Mouse (Mus musculus) E14TG2a.4 (cell line): ENCODE results near the gene Lst1.
A peak's percentile ranks its signal among the peaks of the same experiment; 100 is the strongest.

Experiments used
- H3K27me3 ChIP-seq: 2 replicates; pipeline ENCODE4 v1.6.1; 2014; ENCODE audit warnings: low read length, control low read depth; ENCODE audit not compliant: insufficient read depth
- H3K36me3 ChIP-seq: 2 replicates; pipeline ENCODE4 v1.6.1; 2014; ENCODE audit warnings: low read length, control low read depth; ENCODE audit not compliant: insufficient read depth
- H3K4me1 ChIP-seq: replicated peaks from 2 replicates; pipeline ENCODE4 v1.6.1; 2014; ENCODE audit warnings: low read depth, low read length, control low read depth
- H3K4me3 ChIP-seq: replicated peaks from 2 replicates; pipeline ENCODE4 v1.5.1; 2014; ENCODE audit warnings: mild to moderate bottlenecking, low read length
- H3K9me3 ChIP-seq: 2 replicates; pipeline ENCODE4 v1.6.1; 2014; ENCODE audit warnings: low read length, control low read depth
- CTCF ChIP-seq: conservative IDR thresholded peaks from 2 replicates; pipeline ENCODE4 v1.5.1; 2014; ENCODE audit warnings: low read length
- NANOG ChIP-seq: IDR thresholded peaks from 2 replicates; pipeline ENCODE4 v1.6.1; 2014; ENCODE audit warnings: borderline replicate concordance, low read length, mixed read lengths
- POU5F1 ChIP-seq: IDR thresholded peaks from 2 replicates; pipeline ENCODE4 v1.6.1; 2014; ENCODE audit warnings: low read length, borderline replicate concordance

Gene Lst1

DNA sequence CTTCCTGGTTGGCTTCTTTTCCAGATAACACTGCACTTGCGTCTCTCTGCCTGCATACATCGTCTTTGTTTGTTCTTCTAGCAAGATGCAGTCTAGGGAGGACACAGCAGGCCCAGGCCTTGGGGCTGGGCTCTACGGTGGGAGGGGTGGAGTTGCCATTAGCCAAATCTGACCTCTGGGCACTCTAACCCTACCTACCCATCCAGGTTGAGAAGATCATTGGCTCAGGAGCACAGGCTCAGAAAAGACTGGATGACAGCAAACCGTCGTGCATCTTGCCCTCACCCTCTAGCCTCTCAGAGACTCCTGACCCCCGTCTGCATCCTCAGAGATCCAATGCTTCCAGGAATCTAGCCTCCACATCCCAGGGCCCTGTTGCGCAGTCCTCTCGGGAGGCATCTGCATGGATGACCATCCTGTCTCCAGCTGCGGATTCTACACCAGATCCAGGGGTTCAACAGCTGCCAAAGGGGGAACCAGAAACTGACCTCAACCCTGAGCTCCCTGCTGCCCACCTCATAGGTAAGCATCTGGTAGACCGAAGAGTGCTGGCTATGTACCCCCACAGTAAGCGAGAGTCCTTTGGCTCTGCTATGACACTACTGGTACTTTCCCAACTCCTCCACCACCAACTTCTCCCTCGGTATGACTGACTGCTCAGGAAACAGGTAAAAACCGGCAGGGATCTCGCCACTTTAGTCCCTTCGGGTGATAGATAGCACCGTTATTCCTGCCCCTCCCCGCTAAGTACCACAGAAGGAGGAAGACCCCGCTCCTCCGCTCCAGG lies 6.8 kb upstream of the Lst1 start:
- TF ChIP-seq NANOG (no peak), CTCF (no peak), POU5F1 (no peak)
- H3K9me3 ChIP-seq = 0 out of 2 replicates have a peak, but pooled peaks cover 5% of the 10 kb centered on the region
- H3K27me3 ChIP-seq = peaks cover 76% of the 10 kb centered on the region
- H3K36me3 ChIP-seq = no peaks in the 10 kb centered on the region
- H3K4me1 ChIP-seq = peaks cover 39% of the 10 kb centered on the region
- peak overlapping the region; percentile 73 for H3K4me3 ChIP-seq

DNA sequence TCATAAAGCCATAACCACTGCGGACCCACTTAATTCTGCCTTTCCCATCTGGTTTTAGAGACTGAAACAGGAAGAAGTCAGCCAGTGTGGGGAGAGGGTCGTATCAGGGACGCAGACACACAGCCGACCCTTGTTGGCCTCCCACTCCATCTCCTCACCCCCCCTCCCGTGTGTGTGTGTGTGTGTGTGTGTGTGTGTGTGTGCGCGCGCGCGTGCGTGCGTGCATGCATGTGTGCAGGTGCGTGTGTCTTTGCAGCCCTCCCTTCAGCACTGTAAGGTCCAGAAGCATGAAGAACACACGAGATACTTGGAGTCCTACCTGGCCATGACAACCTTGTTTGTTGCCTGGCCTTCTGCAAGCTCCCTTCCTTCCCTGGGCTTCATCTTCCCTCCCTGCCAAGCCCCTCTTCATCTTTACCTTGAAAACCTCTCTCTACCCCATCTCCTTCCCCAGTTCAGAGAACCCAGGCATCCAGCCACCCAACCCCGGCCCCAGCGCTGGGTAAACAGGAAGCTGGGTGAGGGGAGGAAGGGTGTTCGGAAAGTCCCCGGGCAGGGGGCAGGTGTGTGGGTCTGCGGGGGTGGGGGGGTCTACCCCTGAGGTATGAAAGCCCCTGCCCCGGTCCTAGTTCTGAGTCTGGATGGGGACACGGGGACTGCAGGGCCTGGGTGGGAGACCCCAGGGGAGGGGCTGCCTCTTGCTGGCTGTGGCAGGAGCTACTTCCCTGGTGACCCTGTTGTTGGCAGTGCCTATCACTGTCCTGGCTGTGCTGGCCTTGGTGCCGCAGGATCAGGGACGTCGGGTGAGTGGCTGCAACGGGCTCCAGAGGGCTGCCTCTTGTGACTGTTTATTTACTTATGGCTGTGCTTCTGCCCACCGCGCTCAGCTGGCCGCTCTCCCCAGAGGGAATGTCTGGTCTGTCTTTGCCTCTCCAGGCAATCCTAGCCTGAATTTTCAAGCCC lies 5.9 kb upstream of the Lst1 start, which contains the start of gene Ltb:
Gene Ltb, plus strand, starts transcription at position 559 of the 963 bp plus-strand sequence.
- no peaks in the 10 kb centered on the region for H3K36me3 ChIP-seq
- H3K9me3 ChIP-seq = 0 out of 2 replicates have a peak, but pooled peaks cover 5% of the 10 kb centered on the region
- H3K4me1 ChIP-seq = peaks cover 45% of the 10 kb centered on the region
- H3K4me3 ChIP-seq = peak within 1 kb of the TSS; percentile 73
- TF ChIP-seq NANOG (no peak), POU5F1 (no peak), CTCF (no peak)
- H3K27me3 ChIP-seq = peaks cover 70% of the 10 kb centered on the region

DNA sequence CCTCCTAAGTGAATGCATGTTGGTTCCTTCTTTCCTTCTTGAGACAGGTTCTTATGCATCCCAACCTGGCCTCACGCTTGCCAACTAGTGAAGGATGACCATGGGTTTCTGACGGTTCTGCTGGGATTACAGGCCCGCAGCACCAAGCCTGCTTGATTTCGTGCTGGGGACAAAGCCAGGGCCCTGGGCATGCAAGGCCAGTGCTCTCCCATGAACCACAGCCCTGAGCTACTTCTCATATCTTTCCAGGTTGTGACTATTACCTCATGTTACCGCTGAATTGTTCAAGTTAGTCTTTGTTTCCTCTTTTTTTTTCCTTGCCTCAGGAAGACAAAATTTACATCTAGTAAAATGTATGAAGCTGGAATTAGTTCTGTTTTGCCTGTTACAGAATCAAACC lies 4.7 kb upstream of the Lst1 start:
- H3K36me3 ChIP-seq = no peaks in the 10 kb centered on the region
- TF ChIP-seq POU5F1 (no peak), CTCF (no peak), NANOG (no peak)
- H3K9me3 ChIP-seq = no peaks in the 10 kb centered on the region
- peaks cover 52% of the 10 kb centered on the region for H3K4me1 ChIP-seq
- H3K4me3 ChIP-seq = no peak overlapping the region
- peaks cover 58% of the 10 kb centered on the region for H3K27me3 ChIP-seq

DNA sequence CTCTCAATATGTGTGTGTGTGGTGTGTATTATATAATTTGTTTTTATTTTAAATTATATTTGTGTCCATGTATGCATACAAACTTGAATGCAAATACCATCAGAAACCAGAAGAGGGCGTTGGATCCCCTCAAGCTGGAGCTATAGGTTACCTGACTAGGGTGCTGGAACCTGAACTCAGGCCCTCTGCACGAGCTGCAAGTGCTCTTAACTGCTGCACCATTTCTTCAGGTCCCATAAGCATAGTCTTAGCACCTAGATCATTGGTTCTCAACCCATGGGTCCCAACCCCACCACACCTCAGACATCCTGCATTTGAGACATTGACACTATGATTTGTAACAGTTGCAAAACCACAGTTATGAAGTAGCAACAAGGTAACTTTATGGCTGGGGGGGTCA lies 3.5 kb upstream of the Lst1 start:
- H3K27me3 ChIP-seq = peaks cover 47% of the 10 kb centered on the region
- no peaks in the 10 kb centered on the region for H3K9me3 ChIP-seq
- TF ChIP-seq CTCF = peak; percentile 38
- no peak for TF ChIP-seq NANOG
- TF ChIP-seq POU5F1 = no peak
- H3K36me3 ChIP-seq = no peaks in the 10 kb centered on the region
- H3K4me1 ChIP-seq = peaks cover 64% of the 10 kb centered on the region
- no peak overlapping the region for H3K4me3 ChIP-seq

DNA sequence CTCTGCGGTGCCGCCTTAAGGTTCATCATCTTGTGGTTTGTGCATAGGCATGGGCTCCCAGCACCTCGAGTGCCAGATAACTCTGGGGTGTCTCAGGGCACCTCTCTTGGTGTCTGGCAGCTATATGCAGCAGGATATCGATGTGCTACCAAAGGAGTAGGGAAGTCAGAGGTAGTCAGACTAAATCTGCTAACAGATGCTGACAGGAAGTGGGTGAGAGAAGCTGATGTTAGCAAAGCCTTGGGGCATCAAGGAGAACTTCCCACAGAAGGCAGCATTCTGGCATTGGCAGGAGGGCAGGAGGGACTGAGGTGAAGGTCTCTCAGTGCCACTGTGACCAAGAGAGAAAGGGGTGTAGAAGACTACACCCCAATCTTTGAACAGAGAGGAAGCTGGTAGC lies 1.9 kb upstream of the Lst1 start:
- peak overlapping the region; percentile 11; the same call in 1 of the 2 replicates for H3K4me3 ChIP-seq
- H3K4me1 ChIP-seq = peaks cover 63% of the 10 kb centered on the region
- H3K36me3 ChIP-seq = no peaks in the 10 kb centered on the region
- no peaks in the 10 kb centered on the region for H3K9me3 ChIP-seq
- TF ChIP-seq NANOG (no peak), CTCF (no peak), POU5F1 (no peak)
- H3K27me3 ChIP-seq = peaks cover 31% of the 10 kb centered on the region

DNA sequence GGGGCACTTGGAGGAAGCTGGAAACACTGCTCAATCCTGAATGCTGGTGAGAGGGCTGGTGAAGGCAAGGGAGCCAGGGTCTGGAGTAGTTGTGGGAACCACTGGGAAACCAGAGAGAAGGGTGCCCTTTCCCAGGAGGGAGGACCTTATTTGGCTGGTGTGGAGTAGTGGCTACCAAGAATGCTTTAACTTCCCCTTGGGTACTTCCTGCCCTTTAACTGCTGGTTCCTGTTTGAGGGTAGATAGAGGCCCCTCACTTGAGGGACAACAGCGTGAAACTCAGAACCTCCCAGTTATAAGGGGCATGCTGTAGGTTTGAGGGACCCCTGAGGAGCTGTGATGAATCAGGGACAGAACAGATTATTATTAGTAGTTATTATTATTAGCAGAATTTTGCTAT lies 947 bp upstream of the Lst1 start:
- H3K36me3 ChIP-seq = no peaks in the 10 kb centered on the region
- H3K4me1 ChIP-seq = peaks cover 63% of the 10 kb centered on the region
- peaks cover 22% of the 10 kb centered on the region for H3K27me3 ChIP-seq
- TF ChIP-seq NANOG (no peak), CTCF (no peak), POU5F1 (no peak)
- H3K4me3 ChIP-seq = no peak overlapping the region
- H3K9me3 ChIP-seq = no peaks in the 10 kb centered on the region

DNA sequence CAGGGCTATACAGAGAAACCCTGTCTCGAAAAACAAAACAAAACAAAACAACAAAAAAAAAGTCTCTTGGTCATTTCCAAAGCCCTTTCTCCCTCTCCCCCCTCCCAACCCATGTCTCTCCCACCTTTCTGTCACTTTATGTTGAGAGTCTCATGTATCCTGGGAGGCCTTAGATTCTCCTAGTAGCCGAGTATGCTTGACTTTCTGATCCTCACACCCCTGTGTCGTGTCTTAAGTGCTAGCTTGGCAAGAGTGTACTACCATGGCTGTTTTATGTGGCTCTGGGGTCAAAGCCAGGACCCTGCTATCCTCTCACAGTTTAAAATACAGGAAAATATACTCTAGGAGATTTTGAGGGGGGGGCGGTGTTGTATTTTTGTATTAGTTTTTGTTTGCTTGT lies 894 bp downstream of the Lst1 start:
- Histone ChIP-seq H3K27me3 (peaks cover 5% of the 10 kb centered on the region; the same call in 1 of the 2 replicates), H3K9me3 (no peaks in the 10 kb centered on the region)

DNA sequence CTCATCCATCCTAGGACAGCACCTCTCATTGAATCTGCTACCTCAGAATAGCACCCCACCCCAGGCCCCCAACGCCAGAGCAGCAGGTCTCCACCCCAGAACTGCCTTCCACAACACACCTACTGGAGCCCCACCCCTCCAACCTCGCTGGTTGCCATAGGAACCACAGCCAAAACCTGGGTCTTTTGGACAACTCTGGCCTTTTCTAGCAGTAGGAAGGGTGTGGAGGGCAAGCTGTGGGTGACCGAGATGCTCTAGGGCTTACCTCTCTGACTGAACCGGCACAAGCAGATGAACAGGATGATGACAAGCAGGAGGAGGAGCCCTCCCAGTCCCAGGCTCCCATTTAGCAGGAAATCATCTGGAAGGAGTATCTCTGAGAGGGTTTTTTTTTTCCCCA lies 1.6 kb downstream of the Lst1 start:
- H3K4me1 ChIP-seq = peaks cover 71% of the 10 kb centered on the region
- no peaks in the 10 kb centered on the region for H3K9me3 ChIP-seq
- H3K4me3 ChIP-seq = peak overlapping the region; percentile 62
- peaks cover 5% of the 10 kb centered on the region; the same call in 1 of the 2 replicates for H3K27me3 ChIP-seq
- TF ChIP-seq NANOG (no peak), CTCF (no peak), POU5F1 (no peak)
- no peaks in the 10 kb centered on the region for H3K36me3 ChIP-seq

More for the DNA sequence above, 894 bp downstream of the Lst1 start:
- Histone ChIP-seq H3K4me3 (peak overlapping the region; percentile 46; the same call in 1 of the 2 replicates), H3K36me3 (no peaks in the 10 kb centered on the region), H3K4me1 (peaks cover 71% of the 10 kb centered on the region)
- no peak for TF ChIP-seq CTCF
- no peak for TF ChIP-seq NANOG
- no peak for TF ChIP-seq POU5F1
